Mouse (Mus musculus): Measurements from ENCODE around the gene Mcm5. TPM values are rescaled to one million over a fixed set of nuclear protein-coding genes. Genes with fewer than 3 reads are reported as not detected.
A peak's percentile ranks its signal among the peaks of the same experiment; 100 is the strongest.

The Mcm5 gene
- polyA plus RNA-seq, 1 experiment from 2014 or later = 153 TPM

DNA sequence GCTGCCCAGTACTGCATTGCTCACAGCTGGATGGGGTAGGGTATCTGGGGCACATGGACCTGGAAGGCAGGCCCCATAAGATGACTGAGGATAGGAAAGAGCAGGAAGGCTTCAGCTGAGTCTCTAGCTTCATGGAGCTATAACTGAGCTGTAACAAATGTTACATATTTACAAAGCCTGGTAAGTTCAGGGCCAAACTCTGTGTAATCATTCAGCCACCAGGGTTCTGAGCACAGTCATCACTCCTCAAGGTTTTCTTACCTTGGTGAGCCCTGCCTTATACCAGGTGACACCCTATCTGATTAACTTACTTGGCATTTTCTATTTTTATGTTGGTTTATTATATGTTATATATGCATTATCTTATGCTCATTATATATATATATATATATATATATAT lies 22.2 kb upstream of the Mcm5 start:
- Histone ChIP-seq H3K36me3 (ENCODE audit: control insufficient read depth, insufficient read depth, low read length) (no peaks in the 10 kb centered on the region), H3K27ac (ENCODE audit: low read depth) (no peak overlapping the region), H3K4me2 (ENCODE audit: low read length) (no peak overlapping the region), H3K4me3 (ENCODE audit: low read depth, low read length) (no peak overlapping the region), H3K9ac (ENCODE audit: low read length) (no peak overlapping the region), H3K9me3 (ENCODE audit: control insufficient read depth, low read length) (no peaks in the 10 kb centered on the region), H3K4me1 (replicated peaks; ENCODE audit: control insufficient read depth, insufficient read depth, low read length) (peaks cover 7% of the 10 kb centered on the region), H3K27me3 (replicated peaks; ENCODE audit: control insufficient read depth, insufficient read depth, low read length) (no peaks in the 10 kb centered on the region)
- ATAC-seq (replicated peaks; ENCODE audit: low FRiP score, low TSS enrichment, low read depth) = no peak
- no peak for DNase-seq (ENCODE audit: low spot score)

DNA sequence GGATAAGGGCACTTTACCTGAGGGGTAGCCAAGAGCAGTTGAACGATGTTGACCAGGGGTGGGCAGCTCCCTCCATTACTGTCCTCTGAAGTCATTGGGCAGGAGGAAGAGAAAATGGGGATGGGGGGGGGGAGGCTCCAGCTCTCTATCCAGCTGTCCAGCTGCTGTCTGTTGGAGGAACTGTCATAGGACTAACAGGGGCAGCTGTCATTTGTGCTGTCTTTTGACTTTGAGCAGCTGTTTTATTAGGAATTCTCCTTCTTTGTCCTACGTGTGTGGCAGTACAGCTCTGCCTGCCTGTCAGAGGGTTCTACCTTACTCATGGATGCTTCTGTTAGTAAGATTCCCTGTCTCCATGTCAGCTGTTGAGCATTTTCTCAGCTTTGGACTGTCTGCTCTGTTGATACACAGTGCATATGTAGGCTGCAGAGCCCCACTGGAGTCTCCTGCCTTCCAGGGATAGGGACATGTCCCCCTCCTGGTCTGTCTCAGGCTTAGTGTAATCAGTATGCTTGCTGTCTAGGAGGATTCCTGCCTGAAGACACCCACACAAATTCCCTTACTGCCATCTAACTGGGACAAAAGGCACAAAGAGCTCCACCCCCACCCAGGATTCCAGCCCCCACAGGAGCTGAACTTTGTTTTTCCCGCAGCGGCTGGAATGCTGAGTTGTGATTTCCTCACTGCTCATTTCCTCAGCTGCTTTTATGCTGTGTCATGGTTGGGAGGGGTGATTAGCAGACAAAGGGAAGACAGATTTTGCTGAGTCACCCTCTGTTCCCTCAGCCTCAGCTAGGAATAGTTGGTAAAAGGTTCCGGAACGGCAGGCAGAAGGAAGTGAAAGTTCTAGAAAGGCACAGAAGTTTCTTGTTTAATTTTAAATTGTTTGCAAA lies 20.1 kb upstream of the Mcm5 start:
- Histone ChIP-seq H3K9ac (ENCODE audit: low read length) (peak overlapping the region; percentile 18; the same call in 1 of the 2 replicates), H3K4me1 (replicated peaks; ENCODE audit: control insufficient read depth, insufficient read depth, low read length) (peaks cover 12% of the 10 kb centered on the region), H3K27ac (ENCODE audit: low read depth) (peak overlapping the region; percentile 78), H3K27me3 (replicated peaks; ENCODE audit: control insufficient read depth, insufficient read depth, low read length) (no peaks in the 10 kb centered on the region), H3K4me3 (ENCODE audit: low read depth, low read length) (no peak overlapping the region), H3K4me2 (ENCODE audit: low read length) (peak overlapping the region; percentile 44), H3K36me3 (ENCODE audit: control insufficient read depth, insufficient read depth, low read length) (no peaks in the 10 kb centered on the region), H3K9me3 (ENCODE audit: control insufficient read depth, low read length) (no peaks in the 10 kb centered on the region)
- DNase-seq (ENCODE audit: low spot score) (peak; percentile 85), ATAC-seq (replicated peaks; ENCODE audit: low FRiP score, low TSS enrichment, low read depth) (peak; percentile 56)
- 8% methylated on average over 6 of the region's 6 CpGs for WGBS

DNA sequence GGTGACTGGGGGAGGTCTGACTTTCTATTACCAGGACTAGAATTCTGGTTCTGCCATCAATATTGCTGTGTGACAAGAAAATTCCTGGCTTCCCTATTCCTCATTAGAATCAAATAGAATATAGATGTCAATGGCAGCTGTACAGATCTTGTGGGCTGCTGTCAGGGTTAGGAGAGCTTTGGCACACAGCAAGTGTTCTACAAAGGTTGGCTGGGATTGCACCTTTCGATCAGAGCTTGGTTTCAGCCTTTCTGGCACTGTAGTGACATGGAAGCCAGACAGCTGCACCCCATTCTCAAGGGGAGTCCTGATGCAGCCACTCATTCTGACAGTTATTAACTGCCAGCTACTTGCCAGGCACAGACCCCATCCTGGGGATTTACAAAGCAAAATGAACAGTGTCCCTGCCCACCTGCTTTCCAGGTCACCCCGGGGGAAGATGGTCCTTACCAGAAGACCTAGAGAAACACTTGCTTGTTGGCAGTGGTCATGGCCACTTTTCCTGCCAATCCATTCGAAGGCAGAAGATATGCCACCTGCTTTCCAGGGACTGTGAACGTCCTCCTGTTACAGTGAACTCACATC lies 18.5 kb upstream of the Mcm5 start:
- 84% methylated on average over 4 of the region's 4 CpGs for WGBS

DNA sequence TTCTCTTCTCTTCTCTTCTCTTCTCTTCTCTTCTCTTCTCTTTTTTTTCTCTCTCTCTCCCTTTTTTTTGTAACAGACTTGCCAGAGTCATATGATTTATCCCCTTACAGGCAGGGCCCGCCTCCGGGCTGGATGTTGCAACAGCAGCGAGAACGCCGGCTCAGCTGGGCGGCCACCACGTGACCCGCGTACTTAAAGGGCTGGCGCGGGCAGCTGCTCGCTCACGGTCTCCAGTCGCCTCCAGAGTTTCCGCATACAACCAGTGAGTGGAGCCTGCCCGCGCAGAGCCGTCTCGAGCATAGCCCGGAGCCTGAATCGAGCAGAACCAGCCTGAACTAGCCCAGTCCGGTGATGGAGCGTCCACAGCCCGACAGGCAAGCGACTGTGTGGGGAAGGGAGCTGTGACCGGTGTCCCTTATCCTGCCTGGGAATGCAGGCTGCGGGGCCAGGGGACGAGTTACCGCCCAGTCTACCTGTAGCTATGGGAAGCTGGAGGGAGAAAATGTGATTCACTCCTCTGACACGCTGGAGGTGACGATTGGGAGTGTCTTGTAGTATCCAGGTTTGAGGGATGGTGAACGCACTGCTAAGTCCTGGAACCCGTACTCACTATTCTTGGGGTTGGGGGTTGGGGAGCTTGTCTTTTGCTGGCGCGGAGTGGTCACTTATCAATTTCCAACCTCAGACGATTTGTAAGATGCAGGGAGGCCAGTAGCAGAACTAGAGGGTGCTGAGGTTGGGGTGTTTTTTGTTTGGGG lies 15.8 kb upstream of the Mcm5 start, which contains the start of gene Hmox1:
Gene Hmox1, plus strand, starts transcription at position 223 of the 758 bp plus-strand sequence.
- Histone ChIP-seq H3K9me3 (ENCODE audit: control insufficient read depth, low read length) (no peaks in the 10 kb centered on the region), H3K36me3 (ENCODE audit: control insufficient read depth, insufficient read depth, low read length) (0 out of 2 replicates have a peak, but pooled peaks cover 2% of the 10 kb centered on the region), H3K9ac (ENCODE audit: low read length) (peak within 1 kb of the TSS; percentile 65), H3K4me2 (ENCODE audit: low read length) (peak within 1 kb of the TSS; percentile 91), H3K27me3 (replicated peaks; ENCODE audit: control insufficient read depth, insufficient read depth, low read length) (no peaks in the 10 kb centered on the region), H3K27ac (ENCODE audit: low read depth) (0 out of 2 replicates have a peak within 1 kb of the TSS, but pooled peaks have one; percentile 47), H3K4me3 (ENCODE audit: low read depth, low read length) (peak within 1 kb of the TSS; percentile 63), H3K4me1 (replicated peaks; ENCODE audit: control insufficient read depth, insufficient read depth, low read length) (peaks cover 12% of the 10 kb centered on the region)
- 1% methylated on average over 36 of the region's 36 CpGs for WGBS
- peak; percentile 93 for DNase-seq (ENCODE audit: low spot score)
- ATAC-seq (replicated peaks; ENCODE audit: low FRiP score, low TSS enrichment, low read depth) = peak; percentile 90

More for the DNA sequence above, 18.5 kb upstream of the Mcm5 start:
- H3K9ac ChIP-seq (ENCODE audit: low read length) = no peak overlapping the region
- peaks cover 12% of the 10 kb centered on the region for H3K4me1 ChIP-seq (replicated peaks; ENCODE audit: control insufficient read depth, insufficient read depth, low read length)
- H3K4me2 ChIP-seq (ENCODE audit: low read length) = no peak overlapping the region
- no peak overlapping the region for H3K4me3 ChIP-seq (ENCODE audit: low read depth, low read length)
- H3K9me3 ChIP-seq (ENCODE audit: control insufficient read depth, low read length) = no peaks in the 10 kb centered on the region
- ATAC-seq (replicated peaks; ENCODE audit: low FRiP score, low TSS enrichment, low read depth) = no peak
- H3K27ac ChIP-seq (ENCODE audit: low read depth) = no peak overlapping the region
- H3K27me3 ChIP-seq (replicated peaks; ENCODE audit: control insufficient read depth, insufficient read depth, low read length) = no peaks in the 10 kb centered on the region
- no peaks in the 10 kb centered on the region for H3K36me3 ChIP-seq (ENCODE audit: control insufficient read depth, insufficient read depth, low read length)
- no peak for DNase-seq (ENCODE audit: low spot score)

DNA sequence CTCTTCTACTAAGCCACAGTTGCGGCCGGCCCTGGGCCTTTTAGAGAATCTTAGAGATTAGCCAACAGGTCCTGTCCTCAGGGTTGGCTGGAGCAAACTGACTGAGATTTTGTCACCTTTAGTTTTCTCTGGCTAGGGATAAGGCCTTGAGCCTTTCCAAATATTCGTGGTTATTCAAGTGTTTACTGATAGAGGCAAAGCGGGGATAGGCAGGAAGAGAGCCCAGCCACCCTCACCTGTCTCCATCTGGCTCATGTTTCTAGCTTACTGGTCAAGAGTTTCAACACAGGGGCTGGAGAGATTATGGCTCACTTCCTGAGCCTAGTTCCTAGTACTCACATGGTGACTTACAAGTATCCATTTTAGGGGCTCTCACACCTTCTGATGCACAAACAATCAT lies 6.4 kb upstream of the Mcm5 start:
- no peak overlapping the region for H3K27ac ChIP-seq (ENCODE audit: low read depth)
- H3K36me3 ChIP-seq (ENCODE audit: control insufficient read depth, insufficient read depth, low read length) = 0 out of 2 replicates have a peak, but pooled peaks cover 5% of the 10 kb centered on the region
- no peak overlapping the region for H3K4me2 ChIP-seq (ENCODE audit: low read length)
- 84% methylated on average over 4 of the region's 4 CpGs for WGBS
- H3K27me3 ChIP-seq (replicated peaks; ENCODE audit: control insufficient read depth, insufficient read depth, low read length) = no peaks in the 10 kb centered on the region
- H3K9ac ChIP-seq (ENCODE audit: low read length) = no peak overlapping the region
- no peak overlapping the region for H3K4me3 ChIP-seq (ENCODE audit: low read depth, low read length)
- ATAC-seq (replicated peaks; ENCODE audit: low FRiP score, low TSS enrichment, low read depth) (no peak), DNase-seq (ENCODE audit: low spot score) (no peak)
- H3K9me3 ChIP-seq (ENCODE audit: control insufficient read depth, low read length) = no peaks in the 10 kb centered on the region
- no peaks in the 10 kb centered on the region for H3K4me1 ChIP-seq (replicated peaks; ENCODE audit: control insufficient read depth, insufficient read depth, low read length)

- Histone ChIP-seq H3K27ac (ENCODE audit: low read depth) (no peak overlapping the region), H3K36me3 (ENCODE audit: control insufficient read depth, insufficient read depth, low read length) (0 out of 2 replicates have a peak, but pooled peaks cover 4% of the 10 kb centered on the region), H3K9ac (ENCODE audit: low read length) (no peak overlapping the region), H3K9me3 (ENCODE audit: control insufficient read depth, low read length) (no peaks in the 10 kb centered on the region), H3K4me2 (ENCODE audit: low read length) (no peak overlapping the region), H3K27me3 (replicated peaks; ENCODE audit: control insufficient read depth, insufficient read depth, low read length) (no peaks in the 10 kb centered on the region), H3K4me1 (replicated peaks; ENCODE audit: control insufficient read depth, insufficient read depth, low read length) (no peaks in the 10 kb centered on the region), H3K4me3 (ENCODE audit: low read depth, low read length) (no peak overlapping the region)
- DNase-seq (ENCODE audit: low spot score) (no peak), ATAC-seq (replicated peaks; ENCODE audit: low FRiP score, low TSS enrichment, low read depth) (no peak)
- WGBS = 47% methylated on average over 8 of the region's 8 CpGs
These were observed 5.9 kb upstream of the Mcm5 start for GRCm38 (mm10) chr8:75103376-75103878.

DNA sequence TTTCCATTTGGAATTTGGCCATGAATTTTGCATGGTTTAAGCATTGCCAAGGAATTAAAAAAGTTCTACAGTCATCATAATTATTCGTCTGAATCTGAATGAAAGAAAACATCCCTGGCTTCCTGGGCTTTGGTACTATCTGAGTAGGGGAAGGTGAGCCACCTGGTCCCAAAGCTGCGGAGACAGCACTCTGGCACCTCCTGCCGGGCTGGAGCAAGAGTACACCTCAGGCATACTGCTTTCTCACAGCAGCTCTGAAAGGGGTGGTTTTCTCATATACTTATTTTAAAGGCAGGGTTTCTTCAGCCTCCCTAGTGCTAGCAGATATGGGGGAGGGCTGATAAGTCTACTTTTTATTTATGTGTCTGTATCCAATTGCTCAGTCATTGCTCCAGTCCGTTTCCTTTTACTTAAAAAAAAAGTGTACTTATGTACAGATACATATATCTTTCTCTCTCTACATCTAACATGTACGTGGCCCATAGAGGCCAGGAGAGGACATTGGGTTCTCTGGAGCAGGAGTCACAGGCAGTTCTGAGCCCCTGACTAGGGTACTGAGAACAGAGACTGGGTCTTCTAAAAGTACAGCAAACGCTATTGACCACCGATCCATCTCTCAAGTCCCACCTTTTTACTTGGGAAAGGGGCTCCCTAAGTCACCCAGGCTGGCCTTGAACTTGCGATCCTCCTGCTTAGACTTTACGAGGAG lies 688 bp upstream of the Mcm5 start:
- Histone ChIP-seq H3K4me3 (ENCODE audit: low read depth, low read length) (peak overlapping the region; percentile 91), H3K9me3 (ENCODE audit: control insufficient read depth, low read length) (no peaks in the 10 kb centered on the region), H3K4me1 (replicated peaks; ENCODE audit: control insufficient read depth, insufficient read depth, low read length) (peaks cover 17% of the 10 kb centered on the region; the same call in 1 of the 2 replicates), H3K27me3 (replicated peaks; ENCODE audit: control insufficient read depth, insufficient read depth, low read length) (no peaks in the 10 kb centered on the region), H3K36me3 (ENCODE audit: control insufficient read depth, insufficient read depth, low read length) (peaks cover 31% of the 10 kb centered on the region), H3K9ac (ENCODE audit: low read length) (peak overlapping the region; percentile 79), H3K27ac (ENCODE audit: low read depth) (peak overlapping the region; percentile 90), H3K4me2 (ENCODE audit: low read length) (peak overlapping the region; percentile 73)
- ATAC-seq (replicated peaks; ENCODE audit: low FRiP score, low TSS enrichment, low read depth) = peak; percentile 81
- DNase-seq (ENCODE audit: low spot score) = peak; percentile 83
- WGBS = 0% methylated on average over 9 of the region's 9 CpGs

DNA sequence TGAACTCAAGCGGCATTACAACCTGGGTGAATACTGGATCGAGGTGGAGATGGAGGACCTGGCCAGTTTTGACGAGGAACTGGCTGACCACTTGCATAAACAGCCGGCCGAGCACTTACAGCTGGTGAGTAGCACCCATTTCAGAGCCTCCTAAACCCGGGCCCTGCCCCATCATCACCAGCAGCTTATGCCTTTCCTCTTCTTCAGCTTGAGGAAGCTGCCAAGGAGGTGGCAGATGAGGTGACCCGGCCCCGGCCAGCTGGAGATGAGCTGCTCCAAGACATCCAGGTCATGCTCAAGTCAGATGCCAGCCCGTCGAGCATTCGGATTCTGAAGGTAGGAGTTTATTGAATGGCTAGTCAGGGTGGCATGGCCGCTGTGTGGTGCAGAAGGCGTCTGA lies 724 bp downstream of the Mcm5 start:
- no peaks in the 10 kb centered on the region for H3K9me3 ChIP-seq (ENCODE audit: control insufficient read depth, low read length)
- peak overlapping the region; percentile 91 for H3K4me3 ChIP-seq (ENCODE audit: low read depth, low read length)
- no peaks in the 10 kb centered on the region for H3K27me3 ChIP-seq (replicated peaks; ENCODE audit: control insufficient read depth, insufficient read depth, low read length)
- H3K27ac ChIP-seq (ENCODE audit: low read depth) = no peak overlapping the region
- H3K9ac ChIP-seq (ENCODE audit: low read length) = peak overlapping the region; percentile 79
- H3K4me1 ChIP-seq (replicated peaks; ENCODE audit: control insufficient read depth, insufficient read depth, low read length) = peaks cover 17% of the 10 kb centered on the region; the same call in 1 of the 2 replicates
- peak; percentile 53 for DNase-seq (ENCODE audit: low spot score)
- ATAC-seq (replicated peaks; ENCODE audit: low FRiP score, low TSS enrichment, low read depth) = no peak
- peak overlapping the region; percentile 65 for H3K4me2 ChIP-seq (ENCODE audit: low read length)
- peaks cover 45% of the 10 kb centered on the region for H3K36me3 ChIP-seq (ENCODE audit: control insufficient read depth, insufficient read depth, low read length)
- 15% methylated on average over 13 of the region's 13 CpGs for WGBS

Measured in intestine, embryonic 14.5 days (tissue).